Mouse (Mus musculus): ENCODE measurements around the gene Rnps1.
A peak's percentile ranks its signal among the peaks of the same experiment; 100 is the strongest.

Gene Rnps1

GRCm38 (mm10) chr17:24469910-24470602 is 55.7 kb downstream of the Rnps1 start, which contains the start of the genes E4f1 and Pgp:
Gene E4f1 (minus strand): TSS chr17:24470313.
Gene Pgp (plus strand): TSS chr17:24470392.
- DNase-seq (ENCODE audit: low read depth, low spot score): peak; percentile 99

- no peak for DNase-seq (ENCODE audit: low read depth, low spot score)
These were observed 56.5 kb downstream of the Rnps1 start for GRCm38 (mm10) chr17:24470701-24471527.

- DNase-seq (ENCODE audit: low read depth, low spot score): no peak
These were observed 58.1 kb downstream of the Rnps1 start for GRCm38 (mm10) chr17:24472512-24472911.

- DNase-seq (ENCODE audit: low read depth, low spot score): no peak
These were observed 59.4 kb downstream of the Rnps1 start, which contains the start of gene Bricd5 for GRCm38 (mm10) chr17:24473612-24474275. Gene Bricd5 (plus strand): TSS chr17:24473884.

- no peak for DNase-seq (ENCODE audit: low read depth, low spot score)
These were observed 60.2 kb downstream of the Rnps1 start for GRCm38 (mm10) chr17:24474557-24474956.
